Mouse (Mus musculus) ES-E14 (cell line): ENCODE measurements around the gene Mymx.

Experiments used
- CHD2 ChIP-seq: IDR thresholded peaks from 2 replicates; pipeline ENCODE4 v1.6.1; 2014; ENCODE audit warnings: mild to moderate bottlenecking, low read depth, low read length, inconsistent platforms
- HCFC1 ChIP-seq: IDR thresholded peaks from 2 replicates; pipeline ENCODE4 v1.6.1; 2012; ENCODE audit warnings: low read length, inconsistent platforms, borderline replicate concordance; ENCODE audit not compliant: insufficient read depth
- MAFK ChIP-seq: IDR thresholded peaks from 2 replicates; pipeline ENCODE4 v1.6.1; 2014; ENCODE audit warnings: mild to moderate bottlenecking, low read depth, low read length, inconsistent platforms; ENCODE audit not compliant: insufficient read depth
- ZC3H11A ChIP-seq: IDR thresholded peaks from 2 replicates; pipeline ENCODE4 v1.6.1; 2012; ENCODE audit warnings: low read depth, mild to moderate bottlenecking, inconsistent platforms, low read length, borderline replicate concordance
- ZNF384 ChIP-seq: IDR thresholded peaks from 2 replicates; pipeline ENCODE4 v1.6.1; 2012; ENCODE audit warnings: low read depth, low read length, inconsistent platforms

DNA sequence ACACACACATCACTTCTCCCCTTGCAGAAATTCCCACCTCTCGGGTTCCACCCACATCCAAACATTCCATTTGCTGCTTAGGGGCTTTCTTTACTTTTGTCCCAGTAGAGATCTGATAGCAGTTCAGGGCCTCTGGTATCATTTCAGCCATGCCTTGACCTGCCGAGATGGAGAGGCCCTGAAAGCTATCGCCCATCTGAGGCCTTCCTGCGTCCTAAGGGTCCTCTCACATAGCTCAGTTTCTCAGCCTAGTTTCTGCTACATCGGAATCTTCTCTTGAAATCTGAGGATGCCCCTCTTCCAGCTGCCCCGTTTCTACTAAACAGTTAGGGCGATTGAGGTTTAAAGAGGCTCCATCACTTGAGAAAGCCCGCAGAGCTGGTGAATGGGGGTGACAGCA, 7.7 kb downstream of the Mymx start:
- TF ChIP-seq CHD2 (no peak), HCFC1 (no peak), ZNF384 (no peak), MAFK (no peak), ZC3H11A (no peak)
